Mouse (Mus musculus) heart, adult 2 months (tissue): ENCODE data around the gene Ugt1a7c.
"Not testable (repeated sequence)": the region's sequence is repeated elsewhere in the genome, so short reads cannot be mapped to it uniquely, and the experiment has no call there.

Source experiments
- CTCF ChIP-seq: fragments of 200-600 bp; IDR thresholded peaks from 2 replicates; pipeline ENCODE4 v1.8.1; 2022; ENCODE audit warnings: antibody characterized with exemption, mild to moderate bottlenecking, moderate library complexity
- EP300 ChIP-seq: fragments of 200-500 bp; IDR thresholded peaks from 2 replicates; pipeline ENCODE4 v1.6.1; 2011; ENCODE audit warnings: low read depth, low read length, control low read depth; ENCODE audit not compliant: insufficient read depth
- POLR2A ChIP-seq: fragments of 200-500 bp; IDR thresholded peaks from 2 replicates; pipeline ENCODE4 v1.6.1; 2011; ENCODE audit warnings: mild to moderate bottlenecking, low read depth, low read length, control low read depth; ENCODE audit not compliant: insufficient read depth

DNA sequence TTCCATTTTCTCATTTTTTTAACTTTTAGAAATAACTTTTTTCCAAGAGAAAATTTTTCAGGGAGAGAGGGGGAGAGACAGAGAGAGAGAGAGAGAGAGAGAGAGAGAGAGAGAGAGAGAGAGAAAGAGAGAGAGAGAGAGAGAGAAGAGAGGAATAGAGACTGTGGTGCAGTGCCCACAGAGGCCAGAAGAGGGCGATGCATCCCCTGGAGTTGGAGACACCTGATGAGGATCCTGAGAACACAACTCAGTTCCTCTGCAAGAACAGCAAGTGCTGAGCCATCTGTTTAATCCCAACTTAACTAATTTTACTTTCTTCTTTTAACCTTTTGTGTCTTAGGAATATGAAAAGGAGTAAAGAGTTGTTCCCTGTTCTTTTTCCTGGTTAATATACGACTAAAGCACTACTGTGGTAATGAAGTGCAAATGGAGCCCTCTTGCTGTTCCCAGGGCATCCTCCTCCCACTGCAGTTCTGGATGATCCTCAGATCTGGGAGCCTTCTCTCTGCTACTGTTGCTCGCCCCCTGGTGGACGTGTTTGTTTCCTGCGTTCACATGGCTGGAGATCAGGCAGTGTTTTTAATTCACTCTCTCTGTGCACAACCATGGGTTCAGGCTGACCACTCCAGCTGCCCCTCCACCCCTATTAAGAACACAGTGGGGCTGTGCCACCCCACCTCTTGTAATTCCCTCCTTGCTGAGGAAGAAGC lies 49.3 kb downstream of the Ugt1a7c start:
- TF ChIP-seq CTCF, result peak; percentile 41
- not testable (repeated sequence) for TF ChIP-seq EP300, POLR2A
